Mouse (Mus musculus): Measurements from ENCODE around the gene Endog. TPM values are rescaled to one million over a fixed set of nuclear protein-coding genes. Genes with fewer than 3 reads are reported as not detected.

Gene Endog
- polyA plus RNA-seq, 1 experiment: not detected

DNA sequence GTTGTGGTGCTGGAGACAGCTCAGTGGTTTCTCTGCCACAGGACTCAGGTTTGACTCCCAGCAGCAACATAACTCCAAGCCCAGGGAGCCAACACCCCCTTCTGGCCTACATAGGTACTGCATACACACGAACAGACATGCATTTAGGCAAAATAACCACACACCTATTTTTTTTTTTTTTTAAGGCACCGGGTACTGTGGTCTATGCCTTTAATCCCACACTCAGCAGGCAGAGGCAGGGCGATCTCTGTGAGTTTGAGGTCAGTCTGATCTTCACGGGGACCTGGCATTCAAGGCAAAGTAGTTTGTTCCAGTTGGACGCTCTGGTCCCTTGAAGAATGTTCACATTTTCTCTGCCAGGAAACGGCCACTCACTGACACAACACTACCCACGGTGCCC is 32.1 kb downstream of the Endog start:
- peaks cover 12% of the 10 kb centered on the region for H3K4me1 ChIP-seq (ENCODE audit: control insufficient read depth, insufficient read depth, low read length)
- TF ChIP-seq POLR2A (IDR thresholded peaks at IDR 0.05; ENCODE audit: insufficient read depth, low read depth, low read length) (no peak), CTCF (IDR thresholded peaks at IDR 0.05; ENCODE audit: insufficient read depth, low read depth, low read length) (no peak)
- WGBS: 72% methylated on average over 7 of the region's 7 CpGs
- no peak overlapping the region for H3K27ac ChIP-seq (ENCODE audit: insufficient read depth, low read depth, low read length)
- H3K4me3 ChIP-seq (ENCODE audit: insufficient read depth, low read depth, low read length): no peak overlapping the region

- peaks cover 12% of the 10 kb centered on the region for H3K4me1 ChIP-seq (ENCODE audit: control insufficient read depth, insufficient read depth, low read length)
- peak overlapping the region; percentile 82 for H3K4me3 ChIP-seq (ENCODE audit: insufficient read depth, low read depth, low read length)
- H3K27ac ChIP-seq (ENCODE audit: insufficient read depth, low read depth, low read length): peak overlapping the region; percentile 52
- WGBS: under 1% methylated on average over 13 of the region's 13 CpGs
- TF ChIP-seq POLR2A (IDR thresholded peaks at IDR 0.05; ENCODE audit: insufficient read depth, low read depth, low read length) (no peak), CTCF (IDR thresholded peaks at IDR 0.05; ENCODE audit: insufficient read depth, low read depth, low read length) (no peak)
Observed at GRCm38 (mm10) chr2:30205255-30205628, 33.9 kb downstream of the Endog start.

DNA sequence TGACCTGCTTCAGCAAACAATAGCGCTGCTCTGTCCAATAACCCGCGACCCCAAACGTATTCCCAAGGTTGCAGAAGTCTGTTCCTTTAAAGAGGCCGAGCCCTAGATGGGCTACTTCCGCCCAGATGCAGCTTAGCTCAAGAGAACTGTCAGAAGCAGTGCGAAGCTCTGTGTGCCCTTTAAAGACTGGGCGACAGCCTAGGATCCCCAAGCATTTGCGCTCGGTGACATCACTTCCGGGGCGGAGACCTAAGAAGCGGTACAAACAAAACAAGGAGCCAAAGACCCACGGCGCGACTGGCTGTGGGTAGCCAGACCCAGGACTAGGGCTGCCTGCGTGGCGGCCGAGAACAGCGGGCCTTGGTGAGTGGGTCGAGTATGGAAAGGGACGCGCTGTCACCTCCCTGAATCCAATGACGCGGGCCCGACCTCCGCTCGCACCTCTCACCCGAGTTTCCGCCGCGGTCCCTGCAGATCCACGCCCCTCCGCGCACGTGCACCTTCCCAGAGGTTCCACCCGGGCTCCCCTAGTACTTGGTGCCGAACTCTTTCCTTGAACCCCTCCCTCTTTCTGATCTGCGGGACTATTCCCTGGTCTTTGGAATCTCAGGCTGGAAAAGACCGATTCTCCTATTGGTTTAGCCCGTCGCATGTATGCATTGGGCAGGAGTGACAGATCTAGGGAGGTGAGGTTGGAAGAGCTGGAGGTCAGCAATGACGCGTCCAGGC is 34.5 kb downstream of the Endog start, which contains the start of gene Kyat1:
Kyat1 (minus strand) TSS at position 219 of the 729 bp plus-strand sequence.
- under 1% methylated on average over 44 of the region's 44 CpGs for whole genome bisulfite sequencing
- H3K4me3 ChIP-seq (ENCODE audit: insufficient read depth, low read depth, low read length): peak within 1 kb of the TSS; percentile 82
- peak within 1 kb of the TSS; percentile 52 for H3K27ac ChIP-seq (ENCODE audit: insufficient read depth, low read depth, low read length)
- TF ChIP-seq POLR2A (IDR thresholded peaks at IDR 0.05; ENCODE audit: insufficient read depth, low read depth, low read length) (peak; percentile 49; the same call in 1 of the 2 replicates), CTCF (IDR thresholded peaks at IDR 0.05; ENCODE audit: insufficient read depth, low read depth, low read length) (no peak)
- peaks cover 12% of the 10 kb centered on the region for H3K4me1 ChIP-seq (ENCODE audit: control insufficient read depth, insufficient read depth, low read length)

GRCm38 (mm10) chr2:30207401-30207800 is 36.1 kb downstream of the Endog start:
- H3K27ac ChIP-seq (ENCODE audit: insufficient read depth, low read depth, low read length): no peak overlapping the region
- no peak overlapping the region for H3K4me3 ChIP-seq (ENCODE audit: insufficient read depth, low read depth, low read length)
- WGBS: 82% methylated on average over 4 of the region's 4 CpGs

GRCm38 (mm10) chr2:30207886-30208285 is 36.6 kb downstream of the Endog start:
- Histone ChIP-seq H3K27ac (ENCODE audit: insufficient read depth, low read depth, low read length) (no peak overlapping the region), H3K4me3 (ENCODE audit: insufficient read depth, low read depth, low read length) (no peak overlapping the region), H3K4me1 (ENCODE audit: control insufficient read depth, insufficient read depth, low read length) (peaks cover 12% of the 10 kb centered on the region)
- WGBS: 79% methylated on average over 5 of the region's 5 CpGs
- no peak for TF ChIP-seq POLR2A (IDR thresholded peaks at IDR 0.05; ENCODE audit: insufficient read depth, low read depth, low read length)

More at GRCm38 (mm10) chr2:30207401-30207800, 36.1 kb downstream of the Endog start:
- TF ChIP-seq CTCF (IDR thresholded peaks at IDR 0.05; ENCODE audit: insufficient read depth, low read depth, low read length) (no peak), POLR2A (IDR thresholded peaks at IDR 0.05; ENCODE audit: insufficient read depth, low read depth, low read length) (no peak)
- H3K4me1 ChIP-seq (ENCODE audit: control insufficient read depth, insufficient read depth, low read length): peaks cover 12% of the 10 kb centered on the region

- WGBS: 70% methylated on average over 6 of the region's 6 CpGs
- TF ChIP-seq POLR2A (IDR thresholded peaks at IDR 0.05; ENCODE audit: insufficient read depth, low read depth, low read length) (no peak), CTCF (IDR thresholded peaks at IDR 0.05; ENCODE audit: insufficient read depth, low read depth, low read length) (no peak)
- H3K4me3 ChIP-seq (ENCODE audit: insufficient read depth, low read depth, low read length): no peak overlapping the region
Observed at GRCm38 (mm10) chr2:30211408-30212168, 40.3 kb downstream of the Endog start.

DNA sequence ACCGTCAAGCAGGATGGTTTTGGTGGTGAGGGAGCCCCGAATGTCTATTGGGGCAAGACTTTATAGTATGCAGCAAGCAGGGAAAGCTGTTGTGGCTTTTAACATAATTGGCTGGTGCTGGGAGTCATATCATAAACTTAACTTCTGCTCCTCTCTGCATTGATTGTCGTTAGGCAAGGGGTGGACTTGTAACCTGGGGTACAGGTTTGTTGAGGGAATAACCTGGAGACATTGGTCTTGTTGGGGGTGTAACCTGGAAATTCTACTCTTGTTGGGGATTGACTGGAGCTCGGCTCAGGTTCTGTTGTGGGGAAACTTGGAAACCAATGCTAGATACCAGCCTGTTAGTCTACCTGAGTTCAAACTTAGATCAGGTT is 40.9 kb downstream of the Endog start:
- 78% methylated on average over 4 of the region's 4 CpGs for whole genome bisulfite sequencing
- TF ChIP-seq POLR2A (IDR thresholded peaks at IDR 0.05; ENCODE audit: insufficient read depth, low read depth, low read length): no peak
- TF ChIP-seq CTCF (IDR thresholded peaks at IDR 0.05; ENCODE audit: insufficient read depth, low read depth, low read length): no peak
- no peak overlapping the region for H3K27ac ChIP-seq (ENCODE audit: insufficient read depth, low read depth, low read length)

More at GRCm38 (mm10) chr2:30211408-30212168, 40.3 kb downstream of the Endog start:
- Histone ChIP-seq H3K4me1 (ENCODE audit: control insufficient read depth, insufficient read depth, low read length) (peaks cover 2% of the 10 kb centered on the region), H3K27ac (ENCODE audit: insufficient read depth, low read depth, low read length) (no peak overlapping the region)

GRCm38 (mm10) chr2:30212951-30213350 is 41.7 kb downstream of the Endog start:
- no peak overlapping the region for H3K4me3 ChIP-seq (ENCODE audit: insufficient read depth, low read depth, low read length)
- H3K4me1 ChIP-seq (ENCODE audit: control insufficient read depth, insufficient read depth, low read length): no peaks in the 10 kb centered on the region
- H3K27ac ChIP-seq (ENCODE audit: insufficient read depth, low read depth, low read length): no peak overlapping the region
- TF ChIP-seq CTCF (IDR thresholded peaks at IDR 0.05; ENCODE audit: insufficient read depth, low read depth, low read length): no peak
- no peak for TF ChIP-seq POLR2A (IDR thresholded peaks at IDR 0.05; ENCODE audit: insufficient read depth, low read depth, low read length)
- WGBS: 88% methylated on average over 1 of the region's 1 CpGs

More for the DNA sequence above, 40.9 kb downstream of the Endog start:
- no peaks in the 10 kb centered on the region for H3K4me1 ChIP-seq (ENCODE audit: control insufficient read depth, insufficient read depth, low read length)
- no peak overlapping the region for H3K4me3 ChIP-seq (ENCODE audit: insufficient read depth, low read depth, low read length)

DNA sequence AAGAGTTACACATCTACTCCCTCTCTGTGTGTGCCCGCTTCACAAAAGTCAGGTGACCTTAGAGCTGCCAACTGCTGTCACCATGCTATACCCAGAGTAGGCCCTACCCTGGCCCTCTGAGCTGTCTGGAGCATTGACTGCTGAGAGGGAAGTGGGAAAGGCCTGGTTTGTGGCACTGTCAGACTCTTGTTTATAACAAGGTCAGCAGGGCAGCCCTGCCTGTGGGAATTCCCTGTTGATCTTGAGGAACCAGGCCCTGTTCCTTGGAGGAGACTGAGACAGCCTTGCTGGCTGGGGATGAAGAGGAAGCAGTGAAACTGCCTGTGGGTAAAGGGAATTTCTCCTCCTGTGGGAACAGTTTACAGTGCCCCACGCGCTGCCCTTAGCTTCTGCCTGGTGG is 43.5 kb downstream of the Endog start:
- TF ChIP-seq POLR2A (IDR thresholded peaks at IDR 0.05; ENCODE audit: insufficient read depth, low read depth, low read length) (no peak), CTCF (IDR thresholded peaks at IDR 0.05; ENCODE audit: insufficient read depth, low read depth, low read length) (no peak)
- Histone ChIP-seq H3K4me3 (ENCODE audit: insufficient read depth, low read depth, low read length) (no peak overlapping the region), H3K4me1 (ENCODE audit: control insufficient read depth, insufficient read depth, low read length) (no peaks in the 10 kb centered on the region), H3K27ac (ENCODE audit: insufficient read depth, low read depth, low read length) (no peak overlapping the region)
- 85% methylated on average over 3 of the region's 3 CpGs for WGBS

Data from olfactory bulb, adult 2 months (tissue).